Mouse (Mus musculus) CD4-positive helper T cell, adult 2 months (primary cell): ENCODE measurements around the gene Mfsd6l.

Experiments
- DNase-seq: peaks from one replicate; pipeline ENCODE4 v3.0.0-alpha.2; 2012; ENCODE audit warnings: low read depth, missing footprints, low spot score

The Mfsd6l gene

GRCm38 (mm10) chr11:68555918-68556584 is at the start of gene Mfsd6l:
TSS of gene Mfsd6l (plus strand) at chr11:68556186.
- no peak for DNase-seq

GRCm38 (mm10) chr11:68507246-68507645 is 48.7 kb upstream of the Mfsd6l start:
- no peak for DNase-seq

- no peak for DNase-seq
These were observed 47.4 kb upstream of the Mfsd6l start for GRCm38 (mm10) chr11:68508619-68509018.

- DNase-seq = no peak
These were observed 46.8 kb upstream of the Mfsd6l start for GRCm38 (mm10) chr11:68509194-68509593.

GRCm38 (mm10) chr11:68513969-68514368 is 42.0 kb upstream of the Mfsd6l start:
- DNase-seq = no peak

GRCm38 (mm10) chr11:68519362-68519761 is 36.6 kb upstream of the Mfsd6l start:
- DNase-seq = no peak

- DNase-seq = no peak
These were observed 36.2 kb upstream of the Mfsd6l start for GRCm38 (mm10) chr11:68519815-68520214.

GRCm38 (mm10) chr11:68520439-68520838 is 35.5 kb upstream of the Mfsd6l start:
- DNase-seq = no peak

GRCm38 (mm10) chr11:68521352-68521751 is 34.6 kb upstream of the Mfsd6l start:
- no peak for DNase-seq

GRCm38 (mm10) chr11:68526441-68526840 is 29.5 kb upstream of the Mfsd6l start:
- no peak for DNase-seq

- DNase-seq = no peak
These were observed 24.8 kb upstream of the Mfsd6l start for GRCm38 (mm10) chr11:68531066-68531806.

GRCm38 (mm10) chr11:68531941-68532535 is 23.9 kb upstream of the Mfsd6l start:
- no peak for DNase-seq

GRCm38 (mm10) chr11:68532773-68533172 is 23.2 kb upstream of the Mfsd6l start:
- no peak for DNase-seq

GRCm38 (mm10) chr11:68533971-68534475 is 22.0 kb upstream of the Mfsd6l start:
- DNase-seq = no peak

- DNase-seq = no peak
These were observed 20.0 kb upstream of the Mfsd6l start for GRCm38 (mm10) chr11:68536026-68536425.

- DNase-seq = no peak
These were observed 19.5 kb upstream of the Mfsd6l start for GRCm38 (mm10) chr11:68536465-68536864.

GRCm38 (mm10) chr11:68539621-68540020 is 16.4 kb upstream of the Mfsd6l start:
- no peak for DNase-seq

- DNase-seq = no peak
These were observed 11.4 kb upstream of the Mfsd6l start for GRCm38 (mm10) chr11:68544554-68544953.

- no peak for DNase-seq
These were observed 10.8 kb upstream of the Mfsd6l start for GRCm38 (mm10) chr11:68545172-68545571.

GRCm38 (mm10) chr11:68545682-68546222 is 10.2 kb upstream of the Mfsd6l start:
- DNase-seq = peak; percentile 24

- DNase-seq = no peak
These were observed 8.5 kb upstream of the Mfsd6l start for GRCm38 (mm10) chr11:68547484-68547883.

GRCm38 (mm10) chr11:68549597-68549996 is 6.4 kb upstream of the Mfsd6l start:
- peak; percentile 39 for DNase-seq
